Mouse (Mus musculus) spleen, adult 18-20 months (tissue): ENCODE results near the gene Vmn1r137.
"Not testable (repeated sequence)": the region's sequence is repeated elsewhere in the genome, so short reads cannot be mapped to it uniquely, and the experiment has no call there.

Source experiments
- DNase-seq, 2 experiments: peaks; one replicate each; pipeline ENCODE4 v3.0.0; 2022; ENCODE audit warnings: mixed read lengths in 2 of 2

Gene Vmn1r137

GRCm38 (mm10) chr7:21994287-21994686 is at the start of gene Vmn1r137:
Gene Vmn1r137 (plus strand): TSS chr7:21994587.
- DNase-seq = not testable (repeated sequence)

GRCm38 (mm10) chr7:22028797-22029196 is 34.4 kb downstream of the Vmn1r137 start, which contains the start of gene Vmn1r138:
Gene Vmn1r138 (minus strand): TSS chr7:22028897.
- not testable (repeated sequence) for DNase-seq
